Mouse (Mus musculus) ES-E14 (cell line): ENCODE results near the gene Itch. TPM values are rescaled to one million over a fixed set of nuclear protein-coding genes. Genes with fewer than 3 reads are reported as not detected.

Source experiments
- DNase-seq: peaks from one replicate; pipeline ENCODE4 v3.0.0-alpha.2; 2013; ENCODE audit warnings: low read depth, low spot score
- H3K27ac ChIP-seq: 2 replicates; pipeline ENCODE4 v1.5.1; 2012; ENCODE audit warnings: low read depth, mild to moderate bottlenecking, low read length, moderate library complexity, mixed read lengths; ENCODE audit not compliant: poor library complexity, insufficient read depth, severe bottlenecking
- H3K36me3 ChIP-seq: 2 replicates; pipeline ENCODE4 v1.6.1; 2012; ENCODE audit warnings: mild to moderate bottlenecking, low read length, moderate library complexity, mixed read lengths; ENCODE audit not compliant: control insufficient read depth, poor library complexity, insufficient read depth, severe bottlenecking
- H3K4me1 ChIP-seq, 2 experiments: fragments of 150-350 bp in 1 of 2; sonication (generic) in 1 of 2; 2 replicates each; pipeline ENCODE4 v1.6.1; 2012; ENCODE audit warnings: low read length in 2 of 2, mild to moderate bottlenecking in 1 of 2, mixed read lengths in 1 of 2; ENCODE audit not compliant: control insufficient read depth in 2 of 2, insufficient read depth in 2 of 2, poor library complexity in 1 of 2
- H3K4me3 ChIP-seq, 2 experiments: fragments of 150-350 bp in 1 of 2; sonication (generic) in 1 of 2; 2 replicates each; pipeline ENCODE4 v1.5.1; 2012; ENCODE audit warnings: low read length in 2 of 2, low read depth in 1 of 2, mild to moderate bottlenecking in 1 of 2, mixed read lengths in 1 of 2; ENCODE audit not compliant: insufficient read depth in 1 of 2, poor library complexity in 1 of 2, severe bottlenecking in 1 of 2
- H3K9ac ChIP-seq: 2 replicates; pipeline ENCODE4 v1.6.1; 2012; ENCODE audit warnings: low read depth, mild to moderate bottlenecking, low read length, mixed read lengths; ENCODE audit not compliant: poor library complexity, insufficient read depth, severe bottlenecking
- H3K9me3 ChIP-seq: fragments of 150-350 bp; sonication (generic); 2 replicates; pipeline ENCODE4 v1.6.1; 2012; ENCODE audit warnings: low read depth, mild to moderate bottlenecking, low read length; ENCODE audit not compliant: control insufficient read depth, insufficient read depth
- CHD2 ChIP-seq: IDR thresholded peaks from 2 replicates; pipeline ENCODE4 v1.6.1; 2014; ENCODE audit warnings: mild to moderate bottlenecking, low read depth, low read length, inconsistent platforms
- HCFC1 ChIP-seq: IDR thresholded peaks from 2 replicates; pipeline ENCODE4 v1.6.1; 2012; ENCODE audit warnings: low read length, inconsistent platforms, borderline replicate concordance; ENCODE audit not compliant: insufficient read depth
- MAFK ChIP-seq: IDR thresholded peaks from 2 replicates; pipeline ENCODE4 v1.6.1; 2014; ENCODE audit warnings: mild to moderate bottlenecking, low read depth, low read length, inconsistent platforms; ENCODE audit not compliant: insufficient read depth
- ZC3H11A ChIP-seq: IDR thresholded peaks from 2 replicates; pipeline ENCODE4 v1.6.1; 2012; ENCODE audit warnings: low read depth, mild to moderate bottlenecking, inconsistent platforms, low read length, borderline replicate concordance
- ZNF384 ChIP-seq: IDR thresholded peaks from 2 replicates; pipeline ENCODE4 v1.6.1; 2012; ENCODE audit warnings: low read depth, low read length, inconsistent platforms
- in situ Hi-C, 2 experiments: fragments of 600-800 bp; cut with MboI; formaldehyde crosslinking; loops; one replicate each; pipeline ENCODE4 v1.15.1; 2025; ENCODE audit warnings: low sequenced_read_pairs in 2 of 2, inconsistent platforms in 1 of 2; ENCODE audit not compliant: unreplicated experiment in 2 of 2
- total RNA-seq: library from RNA; depleted of rRNA; stranded (reverse); fragments of 300-350 nt; gene quantifications from 2 replicates; pipeline ENCODE4 v1.2.3, GENCODE M21; 2012

Itch gene
- total RNA-seq, 1 experiment: 38.7 TPM

DNA sequence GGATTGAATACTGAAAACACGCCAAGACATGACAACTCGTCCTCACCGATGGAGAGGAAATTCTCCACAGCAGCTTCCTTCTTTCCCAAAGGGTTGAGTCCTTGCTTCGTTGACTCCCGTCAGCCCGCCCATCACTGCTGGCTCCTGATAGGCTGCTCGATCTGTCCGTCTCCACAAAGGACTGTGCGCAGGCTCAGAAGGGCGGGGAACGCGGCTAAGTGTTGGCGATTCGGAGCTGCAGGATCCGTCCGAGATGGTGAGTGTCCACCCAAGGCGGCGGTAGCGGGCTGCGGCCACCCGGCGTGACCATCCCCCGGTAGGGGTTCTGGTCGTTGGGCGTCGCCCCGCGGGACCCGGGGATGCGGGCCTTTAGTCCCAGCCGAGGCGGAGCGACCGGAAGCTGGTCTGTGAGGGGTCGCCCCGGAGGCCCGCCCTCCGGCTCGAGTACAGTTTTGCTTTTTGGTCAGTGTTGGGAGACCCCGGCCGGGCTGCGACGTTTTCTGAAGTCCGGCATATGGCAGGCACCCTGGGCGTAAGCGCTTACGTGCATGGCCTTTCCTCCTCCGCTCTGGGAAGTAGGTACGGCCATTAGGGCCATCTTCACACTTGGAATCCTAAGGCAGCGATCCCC is 103.2 kb downstream of the Itch start, which contains the start of gene Dynlrb1:
TSS of gene Dynlrb1 (plus strand) at position 172 of the 631 bp plus-strand sequence.
- H3K27ac ChIP-seq: peak within 1 kb of the TSS; percentile 45
- no peaks in the 10 kb centered on the region for H3K9me3 ChIP-seq
- peak within 1 kb of the TSS; percentile 93 for H3K9ac ChIP-seq
- peak; percentile 97 for DNase-seq
- no peaks in the 10 kb centered on the region for H3K36me3 ChIP-seq
- H3K4me1 ChIP-seq: peaks cover 2 to 3% of the 10 kb centered on the region in 2 experiments; a peak in 2 of 4 replicates
- TF ChIP-seq ZNF384 (no peak), ZC3H11A (no peak)
- peak within 1 kb of the TSS; percentile 87 to 100 for H3K4me3 ChIP-seq
- in situ Hi-C loops: no loop called here

DNA sequence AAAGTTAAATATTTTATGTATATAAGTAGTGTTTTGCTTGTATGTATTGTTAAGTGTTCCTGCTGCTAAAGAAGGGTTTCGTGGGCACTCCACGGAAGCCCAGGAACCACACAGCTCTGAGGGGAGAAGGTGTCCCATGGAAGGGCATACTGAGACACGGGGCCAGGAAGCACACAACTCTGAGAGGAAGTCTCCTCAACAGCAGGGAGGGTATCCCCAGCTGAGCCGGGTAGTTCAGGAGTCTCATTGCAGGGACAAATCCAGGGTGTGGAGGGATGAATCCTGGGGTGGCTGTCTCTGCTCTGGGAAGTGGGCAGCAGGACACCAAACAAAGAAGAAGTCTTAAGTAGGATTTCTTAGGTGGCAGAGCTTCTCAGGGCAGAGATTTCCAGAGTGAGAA is 104.0 kb downstream of the Itch start:
- Histone ChIP-seq H3K9ac (peak overlapping the region; percentile 68), H3K4me1 (peaks cover 2 to 3% of the 10 kb centered on the region in 2 experiments; a peak in 2 of 4 replicates), H3K4me3 (peak overlapping the region; percentile 87 to 100), H3K36me3 (no peaks in the 10 kb centered on the region), H3K27ac (no peak overlapping the region), H3K9me3 (no peaks in the 10 kb centered on the region)
- no peak for DNase-seq
- in situ Hi-C loops: no loop called here
- no peak for TF ChIP-seq CHD2

DNA sequence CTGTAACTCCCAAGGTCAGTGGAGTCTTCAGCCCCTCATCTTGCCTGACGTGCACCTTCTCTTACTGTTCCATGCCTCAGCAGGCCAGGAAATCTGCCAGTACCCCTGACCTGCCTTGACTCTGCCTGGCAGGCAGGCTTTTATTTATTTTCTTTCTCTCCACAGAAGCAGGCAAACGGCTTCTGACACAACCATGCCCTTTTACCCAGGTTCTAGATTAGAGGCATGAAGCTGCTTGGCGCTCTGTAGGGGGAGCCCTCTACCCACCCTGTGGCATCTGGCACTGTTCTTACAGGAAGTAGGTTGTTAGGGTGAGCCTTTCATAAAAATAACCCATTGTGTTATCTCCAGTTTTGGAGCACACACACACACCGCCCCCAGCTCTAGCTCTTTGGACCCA is 107.6 kb downstream of the Itch start:
- TF ChIP-seq HCFC1: no peak
- no peak for TF ChIP-seq MAFK
- no peak for TF ChIP-seq CHD2
- H3K9ac ChIP-seq: no peak overlapping the region
- H3K36me3 ChIP-seq: peaks cover 13% of the 10 kb centered on the region
- in situ Hi-C loops: no loop called here
- H3K4me1 ChIP-seq: peaks cover 0 to 3% of the 10 kb centered on the region in 2 experiments; a peak in 1 of 4 replicates
- H3K27ac ChIP-seq: no peak overlapping the region
- no peak for DNase-seq
- H3K9me3 ChIP-seq: no peaks in the 10 kb centered on the region
- no peak overlapping the region for H3K4me3 ChIP-seq

DNA sequence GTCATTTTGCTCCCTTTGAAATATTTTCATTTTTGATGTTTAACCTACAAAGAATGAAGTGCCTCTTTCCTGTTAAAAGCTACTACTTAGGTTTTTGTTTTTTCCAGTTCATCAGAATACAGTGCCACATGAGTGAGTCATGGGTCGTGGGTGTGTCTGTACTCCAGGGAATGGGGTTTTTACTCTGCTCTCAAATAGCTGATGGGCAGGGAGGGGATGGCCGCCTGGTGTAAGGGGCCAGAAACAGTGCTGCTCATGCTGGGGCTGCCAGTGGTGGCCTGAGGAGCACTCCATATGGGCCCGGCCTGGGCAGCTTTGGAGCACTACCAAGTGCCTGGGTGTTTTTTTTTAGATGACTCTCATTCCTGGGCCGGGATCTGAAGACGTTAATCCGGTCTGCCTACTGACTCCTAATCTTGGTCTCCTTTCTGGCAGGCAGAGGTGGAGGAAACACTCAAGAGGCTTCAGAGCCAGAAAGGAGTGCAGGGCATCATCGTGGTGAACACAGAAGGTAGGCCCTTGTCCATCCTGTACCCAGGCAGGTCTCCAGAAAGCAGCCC is 109.1 kb downstream of the Itch start:
- Histone ChIP-seq H3K4me1 (peaks cover 0 to 3% of the 10 kb centered on the region in 2 experiments; a peak in 1 of 4 replicates), H3K36me3 (peaks cover 17% of the 10 kb centered on the region), H3K4me3 (no peak overlapping the region), H3K9me3 (no peaks in the 10 kb centered on the region), H3K9ac (no peak overlapping the region), H3K27ac (no peak overlapping the region)
- in situ Hi-C loops: no loop called here
- DNase-seq: no peak
- TF ChIP-seq HCFC1 (no peak), ZC3H11A (no peak), CHD2 (no peak), MAFK (no peak), ZNF384 (no peak)

DNA sequence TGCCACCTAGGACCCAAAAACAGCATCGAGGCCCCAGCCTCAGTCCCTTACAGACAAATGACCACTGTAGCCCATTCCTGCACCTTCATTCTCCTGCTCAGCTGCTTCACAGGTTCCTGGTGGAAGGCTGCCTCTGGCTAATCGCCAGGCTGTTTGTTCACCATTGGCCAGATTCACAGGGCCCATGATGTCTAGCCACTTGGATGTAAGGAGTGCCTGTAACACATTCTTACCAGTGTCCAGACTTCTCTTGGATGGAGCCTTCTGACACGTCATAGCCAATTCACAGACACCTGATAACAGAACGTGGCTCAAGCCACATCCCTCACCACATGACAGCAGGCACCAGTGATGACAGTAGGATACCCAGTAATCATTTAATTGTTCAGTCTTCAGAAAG is 112.9 kb downstream of the Itch start:
- H3K27ac ChIP-seq: no peak overlapping the region; the same call in 1 of the 2 replicates
- in situ Hi-C loops: no loop called here
- no peak overlapping the region for H3K9ac ChIP-seq
- no peaks in the 10 kb centered on the region for H3K4me1 ChIP-seq
- no peak for DNase-seq
- TF ChIP-seq ZNF384 (no peak), ZC3H11A (no peak), MAFK (no peak), CHD2 (no peak), HCFC1 (no peak)
- no peak overlapping the region for H3K4me3 ChIP-seq
- no peaks in the 10 kb centered on the region for H3K9me3 ChIP-seq
- peaks cover 35% of the 10 kb centered on the region for H3K36me3 ChIP-seq
